Mouse (Mus musculus): ENCODE results near the gene Zfp658. TPM values are rescaled to one million over a fixed set of nuclear protein-coding genes. Genes with fewer than 3 reads are reported as not detected.

Gene Zfp658
- polyA plus RNA-seq (2017; shearing (Covaris generic)): 1 to 10 TPM; 3.5 to 4.6 TPM

DNA sequence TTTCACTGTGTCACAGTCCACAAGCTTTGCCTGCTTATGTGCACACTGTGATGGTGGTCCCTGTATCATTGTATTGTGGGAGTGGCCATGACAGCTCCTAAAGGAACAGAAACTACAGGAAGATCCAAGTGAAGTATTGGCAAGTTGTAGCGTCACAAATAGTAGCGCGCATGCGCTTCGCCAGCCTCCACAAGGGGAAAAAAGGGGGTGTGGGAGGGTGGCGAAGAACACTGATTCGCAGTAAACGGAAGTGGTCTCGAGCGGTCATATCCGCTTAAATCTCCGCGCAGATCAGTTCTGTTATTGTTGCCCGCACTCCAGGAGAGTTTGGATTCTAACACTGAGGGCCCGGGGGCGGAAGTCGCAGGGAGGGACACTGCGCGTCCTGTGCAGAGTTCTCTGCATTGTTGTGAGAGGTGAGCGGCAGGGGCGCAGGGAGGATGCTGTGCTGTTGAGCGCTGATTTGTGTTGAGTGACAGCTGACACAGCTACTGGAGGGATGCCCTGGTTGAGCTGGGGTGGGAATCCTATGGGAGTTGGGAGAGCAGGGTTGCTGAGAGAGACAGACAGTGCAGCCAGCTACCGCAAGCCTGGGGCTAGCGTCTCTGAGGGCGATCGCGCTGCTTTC lies at the start of gene Zfp658:
Gene Zfp658 (plus strand): TSS at position 251 of the 628 bp plus-strand sequence.

DNA sequence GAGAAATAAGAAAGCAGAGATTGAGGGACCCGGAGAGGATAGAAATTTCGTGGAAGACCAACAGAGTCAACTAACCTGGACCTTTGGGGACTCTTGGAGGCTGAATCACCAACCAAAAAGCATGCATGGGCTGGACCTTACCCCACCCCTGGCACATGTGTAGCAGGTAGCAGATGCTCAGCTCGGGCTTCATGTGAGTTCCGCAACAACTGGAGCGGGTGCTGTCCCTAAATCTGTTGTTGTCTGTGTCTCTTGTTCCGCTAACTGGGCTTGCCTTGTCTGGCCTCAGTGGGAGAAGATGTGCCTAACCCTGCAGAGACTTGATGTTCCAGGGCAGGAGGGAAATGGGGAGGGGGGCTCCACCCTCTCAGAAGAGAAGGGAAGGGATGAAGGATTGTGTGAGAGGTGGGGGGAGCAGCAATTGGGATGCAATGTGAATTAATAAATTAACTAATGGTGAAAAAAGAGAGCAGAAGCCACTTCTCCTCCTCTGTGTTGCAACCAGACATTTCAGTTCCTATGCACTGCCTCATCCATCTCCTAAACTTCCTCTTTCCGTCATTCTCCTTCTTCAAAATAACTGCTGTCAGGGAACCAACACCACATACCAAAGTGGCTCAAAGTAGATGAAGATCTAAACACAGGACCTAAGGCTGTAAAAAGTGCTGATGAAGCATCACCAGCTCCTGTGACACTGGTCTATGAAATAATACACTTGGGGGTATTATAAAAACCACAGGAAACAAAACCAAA lies 17.7 kb upstream of the Zfp658 start, which contains the start of gene Cd33:
Gene Cd33 (minus strand): TSS at position 204 of the 753 bp plus-strand sequence.

DNA sequence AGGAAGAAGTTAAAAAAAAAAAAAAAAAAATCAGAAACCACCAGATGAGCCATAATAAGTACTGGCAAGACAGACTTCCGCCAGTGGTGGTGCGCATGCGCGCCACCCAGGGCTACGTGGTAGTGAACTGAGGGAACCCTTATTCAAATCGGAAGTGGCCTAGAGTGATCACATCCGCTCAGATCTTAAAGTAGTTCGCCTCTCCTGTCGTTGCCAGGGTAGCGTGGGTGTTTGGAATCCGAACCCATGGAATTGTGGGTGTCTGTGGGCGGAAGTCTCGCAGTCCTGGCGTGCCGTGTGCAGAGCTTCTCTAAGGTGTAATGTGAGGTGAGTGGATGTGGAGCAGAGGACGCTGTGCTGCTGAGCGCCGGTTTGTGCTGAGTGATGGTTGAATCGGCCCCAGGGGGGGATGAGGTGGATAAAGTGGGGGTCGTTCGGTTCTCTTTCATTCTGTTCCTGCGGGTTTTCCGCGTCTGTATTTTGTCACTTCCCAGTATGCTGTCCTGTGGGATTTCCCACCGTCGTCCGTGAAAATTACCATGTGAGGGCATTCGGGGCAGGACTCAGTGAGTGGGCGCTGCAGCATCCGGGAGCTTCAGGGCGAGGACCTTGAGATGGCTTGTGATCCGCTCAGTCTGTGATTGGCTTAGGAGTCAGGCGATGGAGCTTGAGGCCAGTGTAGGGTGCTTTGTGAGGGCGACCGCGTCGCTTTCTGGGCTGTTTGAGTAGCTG lies 17.6 kb downstream of the Zfp658 start, which contains the start of gene Zfp719:
Gene Zfp719 (plus strand): TSS at position 171 of the 732 bp plus-strand sequence.

DNA sequence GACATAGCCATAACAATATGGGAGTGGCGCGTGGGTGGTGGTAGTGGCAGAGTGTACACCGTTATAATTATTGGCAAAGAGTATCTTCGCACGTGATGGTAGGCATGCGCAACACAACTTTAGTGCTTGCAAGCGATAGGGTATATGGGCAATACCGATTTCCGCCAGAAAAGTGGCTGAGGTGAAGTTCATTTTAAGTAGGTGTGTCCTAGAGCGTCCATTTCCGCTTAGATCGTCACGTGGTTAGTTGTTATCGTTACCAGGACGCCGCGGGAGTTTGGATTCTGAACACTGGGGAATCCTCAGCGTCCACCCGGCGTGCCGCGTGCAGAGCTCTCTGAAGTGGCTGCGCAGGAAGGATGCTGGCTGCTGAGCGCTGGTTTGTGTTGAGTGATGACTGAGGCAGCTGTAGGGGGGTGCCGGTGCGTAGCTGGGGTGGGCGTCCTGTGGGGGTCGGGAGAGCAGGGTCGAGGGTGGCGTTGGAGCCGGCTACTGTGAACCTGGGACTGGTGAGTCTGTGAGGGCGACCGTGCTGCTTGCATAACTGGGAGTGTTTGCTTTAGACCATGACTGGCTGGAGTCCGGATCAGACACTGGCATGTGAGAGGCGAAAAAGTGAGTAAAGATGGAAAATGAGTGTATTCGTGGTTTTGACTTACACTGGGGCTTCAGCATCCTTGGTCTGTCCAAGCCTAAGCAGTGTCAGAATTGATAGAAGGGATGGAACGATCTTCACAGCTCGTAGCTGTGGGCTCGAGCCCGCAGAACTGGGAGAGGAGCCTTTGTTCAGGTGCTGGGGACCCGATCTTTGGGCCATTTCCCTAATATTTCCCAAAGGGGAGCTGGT lies 45.1 kb downstream of the Zfp658 start, which contains the start of gene Zfp819:
Gene Zfp819 (plus strand): TSS at position 274 of the 847 bp plus-strand sequence.

Other genes with a start within 250 kb of the Zfp658 start
- gene Zfp715, start 249.0 kb upstream of the Zfp658 start, polyA plus RNA-seq (2017; shearing (Covaris generic)): 10 to 100 TPM; 15.0 to 21.1 TPM
- under 1 TPM; 0.24 to 1.00 TPM for gene Siglecf, start 210.9 kb upstream of the Zfp658 start, polyA plus RNA-seq (2017; shearing (Covaris generic))
- 1 to 10 TPM in 1 of 2 experiments, under 1 TPM in 1; 0.66 to 1.6 TPM for gene Siglecg, start 154.1 kb upstream of the Zfp658 start, polyA plus RNA-seq (2017; shearing (Covaris generic))
- not detected for gene Lim2, start 134.6 kb upstream of the Zfp658 start, polyA plus RNA-seq (2017; shearing (Covaris generic))
- gene Nkg7, start 125.2 kb upstream of the Zfp658 start, polyA plus RNA-seq (2017; shearing (Covaris generic)): 100 to 1,000 TPM; 231 to 393 TPM
- gene Cldnd2, start 121.5 kb upstream of the Zfp658 start, polyA plus RNA-seq (2017; shearing (Covaris generic)): under 1 TPM in 1 of 2 experiments, not detected in 1; 0.45 TPM
- gene Etfb, start 118.2 kb upstream of the Zfp658 start, polyA plus RNA-seq (2017; shearing (Covaris generic)): 100 to 1,000 TPM; 142 to 168 TPM
- not detected for gene Gm45233, start 118.1 kb upstream of the Zfp658 start, polyA plus RNA-seq (2017; shearing (Covaris generic))
- 1 to 10 TPM; 4.1 to 5.4 TPM for gene Vsig10l, start 99.1 kb upstream of the Zfp658 start, polyA plus RNA-seq (2017; shearing (Covaris generic))
- not detected for gene Iglon5, start 72.2 kb upstream of the Zfp658 start, polyA plus RNA-seq (2017; shearing (Covaris generic))
- gene 4931406B18Rik, start 56.3 kb upstream of the Zfp658 start, polyA plus RNA-seq (2017; shearing (Covaris generic)): under 1 TPM; 0.04 to 0.07 TPM
- gene Cd33, start 17.8 kb upstream of the Zfp658 start, polyA plus RNA-seq (2017; shearing (Covaris generic)): not detected
- 10 to 100 TPM in 1 of 2 experiments, 1 to 10 TPM in 1; 8.5 to 10.1 TPM for gene Zfp719, start 17.4 kb downstream of the Zfp658 start, polyA plus RNA-seq (2017; shearing (Covaris generic))
- gene Zfp819, start 44.9 kb downstream of the Zfp658 start, polyA plus RNA-seq (2017; shearing (Covaris generic)): under 1 TPM in 1 of 2 experiments, not detected in 1; 0.07 TPM
- not detected for gene Ceacam18, start 72.5 kb downstream of the Zfp658 start, polyA plus RNA-seq (2017; shearing (Covaris generic))
- gene Siglece, start 97.9 kb downstream of the Zfp658 start, polyA plus RNA-seq (2017; shearing (Covaris generic)): under 1 TPM; 0.51 to 0.80 TPM
- 10 to 100 TPM in 1 of 2 experiments, 1 to 10 TPM in 1; 8.3 to 13.4 TPM for gene Ctu1, start 109.8 kb downstream of the Zfp658 start, polyA plus RNA-seq (2017; shearing (Covaris generic))
- not detected for gene Klk14, start 128.2 kb downstream of the Zfp658 start, polyA plus RNA-seq (2017; shearing (Covaris generic))
- gene Klk13, start 150.3 kb downstream of the Zfp658 start, polyA plus RNA-seq (2017; shearing (Covaris generic)): not detected
- gene Klk12, start 206.6 kb downstream of the Zfp658 start, polyA plus RNA-seq (2017; shearing (Covaris generic)): under 1 TPM in 1 of 2 experiments, not detected in 1; 0.18 TPM
- under 1 TPM in 1 of 2 experiments, not detected in 1; 0.29 TPM for gene Klk11, start 212.3 kb downstream of the Zfp658 start, polyA plus RNA-seq (2017; shearing (Covaris generic))
- under 1 TPM in 1 of 2 experiments, not detected in 1; 0.25 TPM for gene Klk10, start 218.8 kb downstream of the Zfp658 start, polyA plus RNA-seq (2017; shearing (Covaris generic))
- 1 to 10 TPM in 1 of 2 experiments, under 1 TPM in 1; 0.61 to 1.0 TPM for gene Klk9, start 229.6 kb downstream of the Zfp658 start, polyA plus RNA-seq (2017; shearing (Covaris generic))
- gene Klk8, start 235.3 kb downstream of the Zfp658 start, polyA plus RNA-seq (2017; shearing (Covaris generic)): 100 to 1,000 TPM; 133 to 264 TPM
- under 1 TPM; 0.29 to 0.38 TPM for gene Klk7, start 249.0 kb downstream of the Zfp658 start, polyA plus RNA-seq (2017; shearing (Covaris generic))